Mouse (Mus musculus) neural tube, embryonic 12.5 days (tissue): ENCODE data around the gene Phykpl. TPM values are rescaled to one million over a fixed set of nuclear protein-coding genes. Genes with fewer than 3 reads are reported as not detected.

Experiments
- ATAC-seq: fragments of 200-750 bp; cut with Nextera tagmentation; 2 replicates; pipeline ENCODE4 v1.8.0; 2017; ENCODE audit warnings: low read depth, mild to moderate bottlenecking, moderate TSS enrichment, moderate library complexity; ENCODE audit not compliant: low FRiP score
- H3K27ac ChIP-seq: fragments of 300-500 bp; sonication (generic); 2 replicates; pipeline ENCODE4 v1.5.1; 2016
- H3K27me3 ChIP-seq: fragments of 300-500 bp; sonication (generic); replicated peaks from 2 replicates; pipeline ENCODE4 v1.6.1; 2016; ENCODE audit warnings: mild to moderate bottlenecking
- H3K36me3 ChIP-seq: fragments of 300-500 bp; sonication (generic); 2 replicates; pipeline ENCODE4 v1.6.1; 2016; ENCODE audit warnings: mild to moderate bottlenecking
- H3K4me1 ChIP-seq: fragments of 300-500 bp; sonication (generic); 2 replicates; pipeline ENCODE4 v1.6.1; 2016
- H3K4me2 ChIP-seq: fragments of 300-500 bp; sonication (generic); replicated peaks from 2 replicates; pipeline ENCODE4 v1.6.1; 2016; ENCODE audit warnings: mild to moderate bottlenecking
- H3K4me3 ChIP-seq: fragments of 300-500 bp; sonication (generic); 2 replicates; pipeline ENCODE4 v1.5.1; 2016
- H3K9ac ChIP-seq: fragments of 300-500 bp; sonication (generic); 2 replicates; pipeline ENCODE4 v1.6.1; 2016; ENCODE audit warnings: mild to moderate bottlenecking
- H3K9me3 ChIP-seq: fragments of 300-500 bp; sonication (generic); 2 replicates; pipeline ENCODE4 v1.6.1; 2016; ENCODE audit warnings: mild to moderate bottlenecking
- WGBS: fragments of 180-500 bp; shearing (Covaris S2); methylation state at CpG from one replicate; pipeline ENCODE4 v1.1.7; 2016; 5-methylcytosine and 5-hydroxymethylcytosine counted together
- polyA plus RNA-seq: library from polyadenylated mRNA; unstranded; fragments of >200 nt; fragmentation: Nextera tagmentation; extraction: Ambion mirVana; gene quantifications from 2 replicates; pipeline ENCODE4 v1.2.1, GENCODE M21; 2016

Gene Phykpl
- 14.4 and 16.1 TPM in 2 replicates for polyA plus RNA-seq

- under 1% methylated on average over 59 of the region's 59 CpGs for WGBS
Measured at GRCm38 (mm10) chr11:51584431-51585248, at the start of gene Phykpl. Gene Phykpl, plus strand, starts transcription at chr11:51584757.

GRCm38 (mm10) chr11:51538388-51538787 is 46.2 kb upstream of the Phykpl start:
- no peak overlapping the region for H3K4me2 ChIP-seq
- H3K4me1 ChIP-seq, result peaks cover 6% of the 10 kb centered on the region
- WGBS, result 37% methylated on average over 7 of the region's 7 CpGs
- H3K27ac ChIP-seq, result no peak overlapping the region
- H3K4me3 ChIP-seq, result no peak overlapping the region
- no peak for ATAC-seq
- no peaks in the 10 kb centered on the region for H3K36me3 ChIP-seq
- H3K9me3 ChIP-seq, result no peaks in the 10 kb centered on the region
- no peak overlapping the region for H3K9ac ChIP-seq
- H3K27me3 ChIP-seq, result no peaks in the 10 kb centered on the region

More at GRCm38 (mm10) chr11:51584431-51585248, at the start of gene Phykpl:
- Histone ChIP-seq H3K27ac (peak within 1 kb of the TSS; percentile 75), H3K36me3 (peaks cover 31% of the 10 kb centered on the region), H3K9ac (peak within 1 kb of the TSS; percentile 83), H3K4me3 (peak within 1 kb of the TSS; percentile 65), H3K4me2 (peak within 1 kb of the TSS; percentile 84), H3K4me1 (peaks cover 26% of the 10 kb centered on the region), H3K27me3 (no peaks in the 10 kb centered on the region), H3K9me3 (no peaks in the 10 kb centered on the region)
- peak; percentile 90 for ATAC-seq

GRCm38 (mm10) chr11:51538919-51539758 is 45.4 kb upstream of the Phykpl start:
- 62% methylated on average over 13 of the region's 13 CpGs for WGBS
- peak; percentile 48; the same call in 1 of the 2 replicates for ATAC-seq
- Histone ChIP-seq H3K27ac (no peak overlapping the region), H3K36me3 (no peaks in the 10 kb centered on the region), H3K4me2 (no peak overlapping the region), H3K27me3 (no peaks in the 10 kb centered on the region), H3K9ac (no peak overlapping the region), H3K4me3 (no peak overlapping the region), H3K9me3 (no peaks in the 10 kb centered on the region), H3K4me1 (peaks cover 10% of the 10 kb centered on the region)

- ATAC-seq, result peak; percentile 86
- no peak overlapping the region for H3K4me3 ChIP-seq
- H3K9ac ChIP-seq, result no peak overlapping the region
- no peaks in the 10 kb centered on the region for H3K36me3 ChIP-seq
- H3K27me3 ChIP-seq, result no peaks in the 10 kb centered on the region
- WGBS, result 12% methylated on average over 10 of the region's 10 CpGs
- H3K27ac ChIP-seq, result no peak overlapping the region
- H3K9me3 ChIP-seq, result no peaks in the 10 kb centered on the region
- peaks cover 10% of the 10 kb centered on the region for H3K4me1 ChIP-seq
- no peak overlapping the region for H3K4me2 ChIP-seq
Measured at GRCm38 (mm10) chr11:51539759-51540282, 44.7 kb upstream of the Phykpl start.

GRCm38 (mm10) chr11:51542424-51542823 is 42.1 kb upstream of the Phykpl start:
- no peak overlapping the region for H3K27ac ChIP-seq
- H3K9ac ChIP-seq, result no peak overlapping the region
- peaks cover 10% of the 10 kb centered on the region for H3K4me1 ChIP-seq
- no peak overlapping the region for H3K4me3 ChIP-seq
- no peaks in the 10 kb centered on the region for H3K36me3 ChIP-seq
- H3K27me3 ChIP-seq, result no peaks in the 10 kb centered on the region
- H3K9me3 ChIP-seq, result no peaks in the 10 kb centered on the region
- 56% methylated on average over 9 of the region's 9 CpGs for WGBS
- no peak for ATAC-seq
- H3K4me2 ChIP-seq, result no peak overlapping the region

GRCm38 (mm10) chr11:51543487-51544050 is 41.0 kb upstream of the Phykpl start:
- Histone ChIP-seq H3K9me3 (no peaks in the 10 kb centered on the region), H3K9ac (no peak overlapping the region), H3K4me3 (no peak overlapping the region), H3K4me2 (no peak overlapping the region), H3K36me3 (no peaks in the 10 kb centered on the region), H3K27me3 (no peaks in the 10 kb centered on the region), H3K27ac (no peak overlapping the region), H3K4me1 (peaks cover 10% of the 10 kb centered on the region)
- ATAC-seq, result no peak
- 29% methylated on average over 7 of the region's 7 CpGs for WGBS

- WGBS, result 63% methylated on average over 2 of the region's 2 CpGs
- ATAC-seq, result no peak
- no peaks in the 10 kb centered on the region for H3K27me3 ChIP-seq
- peaks cover 5% of the 10 kb centered on the region; the same call in 1 of the 2 replicates for H3K4me1 ChIP-seq
- H3K4me2 ChIP-seq, result no peak overlapping the region
- H3K4me3 ChIP-seq, result no peak overlapping the region
- no peaks in the 10 kb centered on the region for H3K36me3 ChIP-seq
- H3K9me3 ChIP-seq, result no peaks in the 10 kb centered on the region
- no peak overlapping the region for H3K9ac ChIP-seq
- no peak overlapping the region for H3K27ac ChIP-seq
Measured at GRCm38 (mm10) chr11:51544413-51544812, 40.1 kb upstream of the Phykpl start.

GRCm38 (mm10) chr11:51545811-51546210 is 38.7 kb upstream of the Phykpl start:
- no peak overlapping the region for H3K4me2 ChIP-seq
- no peaks in the 10 kb centered on the region for H3K27me3 ChIP-seq
- H3K9ac ChIP-seq, result no peak overlapping the region
- no peaks in the 10 kb centered on the region for H3K36me3 ChIP-seq
- no peak overlapping the region for H3K4me3 ChIP-seq
- ATAC-seq, result no peak
- no peaks in the 10 kb centered on the region for H3K9me3 ChIP-seq
- peaks cover 6% of the 10 kb centered on the region; the same call in 1 of the 2 replicates for H3K4me1 ChIP-seq
- WGBS, result 71% methylated on average over 4 of the region's 4 CpGs
- H3K27ac ChIP-seq, result no peak overlapping the region

- ATAC-seq, result no peak
- H3K36me3 ChIP-seq, result no peaks in the 10 kb centered on the region
- WGBS, result 69% methylated on average over 5 of the region's 5 CpGs
- no peaks in the 10 kb centered on the region for H3K9me3 ChIP-seq
- H3K9ac ChIP-seq, result no peak overlapping the region
- H3K4me3 ChIP-seq, result no peak overlapping the region
- H3K4me2 ChIP-seq, result no peak overlapping the region
- no peak overlapping the region for H3K27ac ChIP-seq
- no peaks in the 10 kb centered on the region for H3K27me3 ChIP-seq
- peaks cover 2% of the 10 kb centered on the region; the same call in 1 of the 2 replicates for H3K4me1 ChIP-seq
Measured at GRCm38 (mm10) chr11:51551253-51551652, 33.3 kb upstream of the Phykpl start.

- no peak overlapping the region for H3K4me3 ChIP-seq
- H3K4me1 ChIP-seq, result peaks cover 2% of the 10 kb centered on the region; the same call in 1 of the 2 replicates
- 47% methylated on average over 3 of the region's 3 CpGs for WGBS
- ATAC-seq, result no peak
- no peak overlapping the region for H3K4me2 ChIP-seq
- H3K36me3 ChIP-seq, result no peaks in the 10 kb centered on the region
- no peak overlapping the region for H3K9ac ChIP-seq
- H3K27ac ChIP-seq, result no peak overlapping the region
- H3K27me3 ChIP-seq, result no peaks in the 10 kb centered on the region
- H3K9me3 ChIP-seq, result no peaks in the 10 kb centered on the region
Measured at GRCm38 (mm10) chr11:51552091-51552490, 32.5 kb upstream of the Phykpl start.

GRCm38 (mm10) chr11:51554590-51554989 is 30.0 kb upstream of the Phykpl start:
- no peak overlapping the region for H3K9ac ChIP-seq
- no peak overlapping the region for H3K27ac ChIP-seq
- H3K4me2 ChIP-seq, result no peak overlapping the region
- H3K9me3 ChIP-seq, result no peaks in the 10 kb centered on the region
- 79% methylated on average over 9 of the region's 10 CpGs for WGBS
- no peak for ATAC-seq
- peaks cover 2% of the 10 kb centered on the region; the same call in 1 of the 2 replicates for H3K4me1 ChIP-seq
- H3K4me3 ChIP-seq, result no peak overlapping the region
- H3K36me3 ChIP-seq, result no peaks in the 10 kb centered on the region
- H3K27me3 ChIP-seq, result no peaks in the 10 kb centered on the region

GRCm38 (mm10) chr11:51555066-51555465 is 29.5 kb upstream of the Phykpl start:
- 57% methylated on average over 2 of the region's 2 CpGs for WGBS
- Histone ChIP-seq H3K36me3 (no peaks in the 10 kb centered on the region), H3K4me3 (no peak overlapping the region), H3K9me3 (no peaks in the 10 kb centered on the region), H3K4me1 (peaks cover 2% of the 10 kb centered on the region; the same call in 1 of the 2 replicates), H3K27ac (no peak overlapping the region), H3K27me3 (no peaks in the 10 kb centered on the region), H3K9ac (no peak overlapping the region), H3K4me2 (no peak overlapping the region)
- ATAC-seq, result no peak
